Mouse (Mus musculus): ENCODE results near the gene Naip2. TPM values are rescaled to one million over a fixed set of nuclear protein-coding genes. Genes with fewer than 3 reads are reported as not detected.

Naip2 gene
- polyA plus RNA-seq, 1 experiment = 1.0 TPM

DNA sequence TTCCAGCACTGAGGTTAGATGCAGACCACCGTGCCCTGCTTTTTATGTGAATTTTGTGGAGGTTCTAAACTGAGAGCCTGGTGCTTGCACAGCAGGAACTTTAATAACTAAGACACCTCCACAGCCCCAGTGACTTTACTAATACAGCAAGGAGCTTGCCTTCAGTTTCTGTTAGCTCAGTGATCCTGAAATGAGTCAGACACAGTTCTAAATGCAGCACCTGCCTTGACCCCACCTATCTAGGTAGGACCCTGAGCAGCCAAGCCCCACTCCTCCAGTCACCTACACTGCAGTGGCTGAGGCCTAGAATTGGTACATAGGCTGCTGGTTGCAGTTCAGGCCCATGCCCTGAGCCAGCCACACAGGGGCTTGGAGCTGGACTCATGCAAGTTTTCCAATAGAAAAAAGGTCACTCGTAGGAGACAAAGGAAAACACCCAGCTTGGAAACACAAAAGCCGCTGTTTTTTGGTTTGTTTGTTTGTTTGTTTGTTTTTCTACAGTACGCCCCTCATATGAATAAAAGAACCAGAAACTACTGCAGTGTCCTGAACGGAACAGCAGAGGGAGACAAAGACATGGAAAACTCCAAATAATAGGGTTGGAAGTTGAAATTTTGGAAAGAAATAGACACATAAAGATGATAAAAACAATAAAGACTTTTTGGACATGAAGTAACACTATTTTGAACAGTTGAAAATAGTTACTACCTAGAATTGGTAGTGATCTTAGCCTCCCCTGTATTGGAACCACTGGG is 89.5 kb downstream of the Naip2 start:
- DNase-seq (ENCODE audit: low read depth) = no peak

DNA sequence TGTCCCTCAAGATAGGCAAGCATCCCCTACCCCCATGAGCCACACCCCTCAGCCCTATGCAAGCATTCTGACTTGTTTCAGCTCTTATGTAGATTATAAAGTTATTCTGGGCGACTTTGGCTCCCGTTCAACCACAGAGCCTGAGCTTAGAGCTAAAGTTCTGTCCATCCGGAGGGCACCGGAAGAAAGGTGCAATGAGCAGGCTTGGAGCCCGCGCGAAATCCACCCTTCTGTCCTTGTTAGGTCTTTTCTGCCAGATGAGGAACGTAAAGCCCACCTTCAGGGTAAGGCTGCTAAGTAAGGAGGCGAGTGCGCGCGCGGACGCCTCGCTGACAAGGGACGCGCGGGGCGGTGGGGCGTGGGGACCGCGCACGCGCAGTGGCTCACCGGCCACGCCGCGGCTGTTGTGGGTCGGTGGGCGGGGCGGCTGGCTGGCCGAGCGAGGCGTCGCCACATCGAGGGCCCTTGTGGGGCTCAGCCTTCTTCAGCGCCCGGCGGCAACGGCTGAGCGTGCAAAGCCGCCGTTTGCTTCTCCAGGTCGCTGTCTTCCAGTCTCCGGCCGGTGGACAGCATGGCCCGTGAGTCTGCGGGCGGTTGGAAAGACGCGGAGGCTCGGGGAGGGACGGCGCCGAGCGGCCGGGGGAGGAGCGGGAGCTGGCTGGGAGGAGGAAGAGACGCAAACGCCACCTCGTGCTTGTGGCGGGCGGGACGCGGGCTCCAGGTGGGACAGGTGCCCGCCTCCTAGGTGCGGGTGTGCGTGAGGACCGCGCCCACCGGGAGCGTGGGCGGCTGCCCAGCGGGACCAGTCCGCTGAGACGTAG is 94.0 kb downstream of the Naip2 start, which contains the start of gene Serf1:
Serf1 (plus strand) TSS at position 361 of the 821 bp plus-strand sequence.
- no peak for DNase-seq (ENCODE audit: low read depth)

DNA sequence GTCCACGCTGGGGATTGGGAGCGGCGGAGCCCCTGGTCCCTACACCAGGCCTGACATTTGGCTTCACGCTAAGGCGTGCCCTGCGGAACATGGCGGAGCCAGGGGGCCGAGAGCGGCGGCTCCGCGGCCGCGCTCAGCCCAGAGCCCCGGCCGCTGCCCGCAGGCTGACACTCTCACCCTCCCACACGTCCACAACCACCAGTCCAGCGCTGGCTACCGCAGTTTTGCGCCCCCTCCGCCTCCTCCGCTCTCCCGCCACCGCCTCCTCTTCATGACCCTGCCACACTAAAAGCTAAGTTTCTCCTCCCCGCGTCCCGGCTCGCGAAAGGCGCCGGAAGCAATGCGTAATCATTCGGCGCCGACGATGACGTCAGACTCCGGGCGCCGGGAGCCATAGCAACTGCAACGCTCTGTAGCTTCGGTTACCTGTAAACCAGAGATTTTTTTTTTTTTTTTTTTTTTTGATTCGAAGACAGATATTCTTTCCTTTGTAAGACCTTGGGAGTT is 98.1 kb downstream of the Naip2 start, which contains the start of gene Bdp1:
Bdp1 (minus strand) TSS at position 323 of the 507 bp plus-strand sequence.
- DNase-seq (ENCODE audit: low read depth) = no peak

DNA sequence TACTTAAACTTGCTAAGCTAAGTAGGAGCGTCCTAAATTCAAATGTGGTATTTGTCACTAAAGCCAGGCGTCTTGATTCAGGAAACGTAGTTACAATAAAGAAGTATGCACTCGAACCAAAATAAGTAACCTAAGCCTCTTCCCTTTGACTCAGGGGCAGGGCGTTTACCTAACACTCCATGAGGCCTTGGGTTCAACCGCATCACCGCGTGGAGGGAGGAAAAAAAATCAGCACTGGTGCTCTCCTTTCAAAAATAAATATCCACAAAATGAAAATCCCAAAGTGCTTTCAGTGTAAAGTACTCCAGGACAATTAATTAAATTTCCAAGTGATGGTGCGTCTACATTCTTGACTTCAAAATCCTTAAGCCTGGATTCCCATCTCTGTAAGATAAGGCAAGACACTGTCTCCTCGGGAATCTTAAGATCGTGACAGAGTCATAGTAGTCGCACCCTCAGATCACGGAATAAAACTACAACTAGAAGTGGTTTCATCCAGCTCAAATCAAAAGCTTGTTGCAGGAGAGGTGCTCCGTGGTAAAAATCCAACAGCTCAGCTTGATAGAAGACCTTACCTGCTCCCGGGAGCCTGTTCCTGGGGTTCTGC is 98.7 kb downstream of the Naip2 start:
- DNase-seq (ENCODE audit: low read depth) = no peak

DNA sequence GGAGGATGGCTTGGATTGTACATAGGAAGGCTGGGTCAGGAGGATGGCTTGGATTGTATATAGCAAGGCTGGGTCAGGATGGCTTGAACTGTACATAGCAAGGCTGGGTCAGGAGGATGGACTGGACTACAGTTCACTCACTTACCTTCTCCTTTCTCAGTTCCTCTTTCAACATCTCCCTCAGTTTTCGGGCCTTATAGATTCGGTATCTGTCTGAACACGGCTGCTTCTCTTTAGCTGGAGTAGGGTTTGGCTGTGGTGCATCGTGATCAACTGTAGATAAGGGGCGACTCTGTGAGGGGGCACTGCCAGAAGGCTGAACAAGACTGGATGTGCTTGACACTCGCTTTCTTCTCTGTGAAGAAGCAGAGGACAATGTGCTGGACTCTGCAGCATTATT is 103.1 kb downstream of the Naip2 start:
- no peak for DNase-seq (ENCODE audit: low read depth)

Other genes with a start within 250 kb of the Naip2 start
- 38.8 and 50.0 TPM in 2 replicates for gene Mccc2, start 186.5 kb downstream of the Naip2 start, polyA plus RNA-seq (2012; rRNA removed)
- gene Bdp1, start 98.0 kb downstream of the Naip2 start, polyA plus RNA-seq (2012; rRNA removed) = 2.1 and 3.3 TPM in 2 replicates
- 4.7 and 9.7 TPM in 2 replicates for gene Serf1, start 94.1 kb downstream of the Naip2 start, polyA plus RNA-seq (2012; rRNA removed)
- 11.7 and 16.0 TPM in 2 replicates for gene Smn1, start 77.2 kb downstream of the Naip2 start, polyA plus RNA-seq (2012; rRNA removed)
- 1.4 and 1.6 TPM in 2 replicates for gene Naip5, start 44.2 kb upstream of the Naip2 start, polyA plus RNA-seq (2012; rRNA removed)
- gene Naip6, start 115.6 kb upstream of the Naip2 start, polyA plus RNA-seq (2012; rRNA removed) = 1.8 and 1.9 TPM in 2 replicates